ENCODE assay signal across 25 mouse cellular contexts in genomic region chr14:62806921-62807320, GRCm38 (mm10). TPM values are rescaled to one million over a fixed set of nuclear protein-coding genes. Genes with fewer than 3 reads are reported as not detected.
DNase-seq lines count a peak whose midpoint lies in the region; ATAC-seq and TF ChIP-seq lines count a peak whose summit lies in the region.
"Had no signal": no experiment of that assay in that cellular context is flagged by ENCODE, and none has a peak within 500 bp of the region (broad histone marks: within the 10 kb centered on the region; RNA-seq: fewer than 3 reads in every experiment).

No protein-coding gene starts in this region.

- WGBS in stomach, postnatal 0 days = 33% methylated on average over 3 of the region's 3 CpGs
- 74% methylated on average over 3 of the region's 3 CpGs for WGBS in midbrain, postnatal 0 days

- DNase-seq in gastrocnemius, postnatal 14 days = peak; percentile 9
- DNase-seq in gastrocnemius, postnatal 36 days = no peak
- DNase-seq in adipocyte (ENCODE audit: low spot score) = peak; percentile 51
- DNase-seq in adrenal gland, postnatal 25 days = peak; percentile 28
- peak; percentile 16 for DNase-seq in stomach, postnatal 0 days (ENCODE audit: low spot score)
- DNase-seq in right cerebral cortex, adult 18-20 months = no peak
- DNase-seq in midbrain, postnatal 0 days (ENCODE audit: low spot score) = no peak
- no peak for DNase-seq in heart, postnatal 25 days (ENCODE audit: low spot score)
- DNase-seq: B cell, adult 2 months; cerebellum, adult 11-12 months; cerebellum, postnatal 14 days; gastrocnemius, postnatal 25 days; kidney, adult 9 months; kidney, postnatal 25 days; liver, postnatal 0 days; right cerebral cortex, postnatal 14 days had no signal

- no peaks in the 10 kb centered on the region for H3K36me3 ChIP-seq in stomach, postnatal 0 days (ENCODE audit: control insufficient read depth, insufficient read depth, low read length)
- no peaks in the 10 kb centered on the region for H3K36me3 ChIP-seq in midbrain, postnatal 0 days (ENCODE audit: insufficient read depth, low read length)
- H3K36me3 ChIP-seq: heart, embryonic 15.5 days; limb, embryonic 12.5 days; midbrain, embryonic 12.5 days had no signal

- intact Hi-C loops in gastrocnemius, postnatal 14 days (cut with DNase I; ENCODE audit: low total_unique reads) = no loop called here
- intact Hi-C loops in gastrocnemius, postnatal 36 days (cut with DNase I) = no loop called here
- intact Hi-C loops in heart, postnatal 25 days (cut with DNase I) = no loop called here

- TF ChIP-seq CTCF in stomach, postnatal 0 days (IDR thresholded peaks at IDR 0.05; ENCODE audit: low read depth) = no peak
- TF ChIP-seq CTCF in midbrain, postnatal 0 days (IDR thresholded peaks at IDR 0.05) = no peak

- no peaks in the 10 kb centered on the region for H3K27me3 ChIP-seq in stomach, postnatal 0 days (ENCODE audit: control insufficient read depth, insufficient read depth, low read length)
- no peaks in the 10 kb centered on the region for H3K27me3 ChIP-seq in midbrain, postnatal 0 days (ENCODE audit: insufficient read depth, low read length)
- H3K27me3 ChIP-seq: heart, embryonic 15.5 days; limb, embryonic 12.5 days; midbrain, embryonic 12.5 days had no signal

- no peaks in the 10 kb centered on the region for H3K4me1 ChIP-seq in stomach, postnatal 0 days (replicated peaks; ENCODE audit: control insufficient read depth, insufficient read depth)
- H3K4me1 ChIP-seq in midbrain, postnatal 0 days (ENCODE audit: insufficient read depth, low read length) = no peaks in the 10 kb centered on the region
- H3K4me1 ChIP-seq: heart, embryonic 15.5 days; limb, embryonic 12.5 days; midbrain, embryonic 12.5 days had no signal

- no peak overlapping the region for H3K4me2 ChIP-seq in stomach, postnatal 0 days (replicated peaks; ENCODE audit: low read depth)
- H3K4me2 ChIP-seq in midbrain, postnatal 0 days (ENCODE audit: low read depth, low read length, poor library complexity, severe bottlenecking) = no peak overlapping the region
- H3K4me2 ChIP-seq: heart, embryonic 15.5 days; limb, embryonic 12.5 days; liver, embryonic 11.5 days; midbrain, embryonic 12.5 days had no signal

- H3K27ac ChIP-seq in stomach, postnatal 0 days (replicated peaks) = no peak overlapping the region
- no peak overlapping the region for H3K27ac ChIP-seq in midbrain, postnatal 0 days (ENCODE audit: low read depth, low read length)
- H3K27ac ChIP-seq: heart, embryonic 15.5 days; layer of hippocampus, adult 2 months; limb, embryonic 12.5 days; midbrain, embryonic 12.5 days had no signal

- no peak for TF ChIP-seq EP300 in stomach, postnatal 0 days (optimal IDR thresholded peaks at IDR 0.05)

- ATAC-seq in stomach, postnatal 0 days (ENCODE audit: low FRiP score, low TSS enrichment) = peak; percentile 59; the same call in 1 of the 2 replicates
- no peak for ATAC-seq in midbrain, postnatal 0 days (ENCODE audit: low FRiP score)
- ATAC-seq: forebrain, embryonic 14.5 days; hindbrain, embryonic 16.5 days; intestine, embryonic 16.5 days; liver, postnatal 0 days; lung, postnatal 0 days had no signal

- H3K9ac ChIP-seq in stomach, postnatal 0 days (ENCODE audit: low read length) = no peak overlapping the region
- no peak overlapping the region for H3K9ac ChIP-seq in midbrain, postnatal 0 days (replicated peaks; ENCODE audit: low read length, poor library complexity, severe bottlenecking)
- H3K9ac ChIP-seq: heart, embryonic 15.5 days; limb, embryonic 12.5 days; liver, postnatal 0 days; midbrain, embryonic 12.5 days had no signal

- no peaks in the 10 kb centered on the region for H3K9me3 ChIP-seq in stomach, postnatal 0 days (ENCODE audit: control insufficient read depth, low read length)
- no peaks in the 10 kb centered on the region for H3K9me3 ChIP-seq in midbrain, postnatal 0 days (ENCODE audit: low read length)
- H3K9me3 ChIP-seq: heart, embryonic 15.5 days; limb, embryonic 12.5 days; midbrain, embryonic 12.5 days had no signal

- no peak overlapping the region for H3K4me3 ChIP-seq in stomach, postnatal 0 days (ENCODE audit: low read depth, low read length)
- no peak overlapping the region for H3K4me3 ChIP-seq in midbrain, postnatal 0 days (ENCODE audit: low read depth, low read length)
- H3K4me3 ChIP-seq: heart, embryonic 15.5 days; layer of hippocampus, adult 2 months; limb, embryonic 12.5 days; midbrain, embryonic 12.5 days had no signal

RNA-seq across cellular contexts. Expression of gene Wdfy2, which starts 30.6 kb away (rescaled TPM):
- 1 to 10 TPM; 7.4 to 7.8 TPM for total RNA-seq in gastrocnemius, postnatal 14 days (2021)
- total RNA-seq in gastrocnemius, postnatal 36 days (2021) = 1 to 10 TPM; 5.9 TPM
- 43.2 and 46.3 TPM in 2 replicates for total RNA-seq in adrenal gland, postnatal 25 days (2021)
- 2.4 and 2.5 TPM in 2 replicates for polyA plus RNA-seq in stomach, postnatal 0 days (2015; fragmentation: Nextera tagmentation; extraction: Ambion mirVana)
- 19.6 and 22.7 TPM in 2 replicates for total RNA-seq in midbrain, postnatal 0 days (2014; rRNA removed)
- 4.3 TPM in 2 replicates for polyA plus RNA-seq in midbrain, postnatal 0 days (2015; fragmentation: Nextera tagmentation; extraction: Ambion mirVana)
- 1 to 10 TPM; 6.8 to 7.7 TPM for total RNA-seq in heart, postnatal 25 days (2021)

RNA-seq across cellular contexts. Expression of gene Ints6, which starts 46.0 kb away (rescaled TPM):
- total RNA-seq in gastrocnemius, postnatal 14 days (2021) = 10 to 100 TPM; 11.8 to 12.3 TPM
- total RNA-seq in gastrocnemius, postnatal 36 days (2021) = 10 to 100 TPM in 1 of 2 experiments, 1 to 10 TPM in 1; 10.0 to 11.8 TPM
- 59.8 and 80.8 TPM in 2 replicates for total RNA-seq in adrenal gland, postnatal 25 days (2021)
- polyA plus RNA-seq in stomach, postnatal 0 days (2015; fragmentation: Nextera tagmentation; extraction: Ambion mirVana) = 6.7 and 10.3 TPM in 2 replicates
- total RNA-seq in midbrain, postnatal 0 days (2014; rRNA removed) = 19.1 and 44.9 TPM in 2 replicates
- polyA plus RNA-seq in midbrain, postnatal 0 days (2015; fragmentation: Nextera tagmentation; extraction: Ambion mirVana) = 6.1 and 9.5 TPM in 2 replicates
- total RNA-seq in heart, postnatal 25 days (2021) = 10 to 100 TPM; 15.6 to 17.7 TPM

Comparison
In these comparisons a context has a peak if more than half of its experiments do, and no peak if none do; other contexts are left out.
1. DNase-seq: peak in gastrocnemius, postnatal 14 days (single experiment), adipocyte (single experiment), adrenal gland, postnatal 25 days (single experiment) and stomach, postnatal 0 days (single experiment); none in gastrocnemius, postnatal 36 days (0 of 2), right cerebral cortex, adult 18-20 months (single experiment), midbrain, postnatal 0 days (single experiment) and heart, postnatal 25 days (single experiment).